Mouse (Mus musculus) kidney, embryonic 14.5 days (tissue): ENCODE results near the gene Ago1. TPM values are rescaled to one million over a fixed set of nuclear protein-coding genes. Genes with fewer than 3 reads are reported as not detected.

ENCODE experiments used
- polyA plus RNA-seq: library from polyadenylated mRNA; unstranded; fragments of >200 nt; fragmentation: Nextera tagmentation; extraction: Ambion mirVana; gene quantifications from 2 replicates; pipeline ENCODE4 v1.2.1, GENCODE M21; 2014

The Ago1 gene
- polyA plus RNA-seq, 1 experiment from 2014 or later: 8.4 TPM

Other genes starting within 250 kb of the Ago1 start
- 35.6 and 43.3 TPM in 2 replicates for gene Map7d1, start 212.2 kb downstream of the Ago1 start, polyA plus RNA-seq
- 19.7 and 68.6 TPM in 2 replicates for gene Trappc3, start 206.3 kb downstream of the Ago1 start, polyA plus RNA-seq
- gene Col8a2, start 181.8 kb downstream of the Ago1 start, polyA plus RNA-seq: 5.5 and 6.8 TPM in 2 replicates
- 53.0 and 57.6 TPM in 2 replicates for gene Adprhl2, start 146.9 kb downstream of the Ago1 start, polyA plus RNA-seq
- 2.2 and 5.1 TPM in 2 replicates for gene Tekt2, start 142.9 kb downstream of the Ago1 start, polyA plus RNA-seq
- 13.7 and 15.6 TPM in 2 replicates for gene Ago3, start 39.0 kb downstream of the Ago1 start, polyA plus RNA-seq
- 1.3 and 1.9 TPM in 2 replicates for gene Ago4, start 64.9 kb upstream of the Ago1 start, polyA plus RNA-seq
- 45.4 and 54.1 TPM in 2 replicates for gene Clspn, start 88.4 kb upstream of the Ago1 start, polyA plus RNA-seq
- gene 5730409E04Rik, start 141.2 kb upstream of the Ago1 start, polyA plus RNA-seq: 2.4 and 2.6 TPM in 2 replicates
- 510 and 601 TPM in 2 replicates for gene Psmb2, start 209.0 kb upstream of the Ago1 start, polyA plus RNA-seq